Mouse (Mus musculus) bone marrow macrophage, adult 2 months (primary cell): ENCODE data around the gene Atg10. TPM values are rescaled to one million over a fixed set of nuclear protein-coding genes. Genes with fewer than 3 reads are reported as not detected.

Experiments
- H3K27ac ChIP-seq: 2 replicates; pipeline ENCODE4 v1.5.1; 2012; ENCODE audit warnings: low read depth, low read length; ENCODE audit not compliant: insufficient read depth
- H3K4me1 ChIP-seq: 2 replicates; pipeline ENCODE4 v1.6.1; 2012; ENCODE audit warnings: low read length; ENCODE audit not compliant: control insufficient read depth, insufficient read depth
- H3K4me3 ChIP-seq: 2 replicates; pipeline ENCODE4 v1.5.1; 2012; ENCODE audit warnings: mild to moderate bottlenecking, low read length, moderate library complexity; ENCODE audit not compliant: insufficient read depth
- CTCF ChIP-seq: IDR thresholded peaks from 2 replicates; pipeline ENCODE4 v1.5.1; 2012; ENCODE audit warnings: low read depth, mild to moderate bottlenecking, low read length, moderate library complexity
- POLR2A ChIP-seq: IDR thresholded peaks from 2 replicates; pipeline ENCODE4 v1.6.1; 2012; ENCODE audit warnings: mild to moderate bottlenecking, low read depth, low read length, borderline replicate concordance
- polyA plus RNA-seq: library from polyadenylated mRNA; stranded (reverse); fragments of >200 nt; gene quantifications from 2 replicates; pipeline ENCODE4 v1.2.4, GENCODE M21; 2012; ENCODE audit not compliant: missing spikeins, insufficient read depth, insufficient read length

The Atg10 gene
- polyA plus RNA-seq, 1 experiment = 14.0 TPM

DNA sequence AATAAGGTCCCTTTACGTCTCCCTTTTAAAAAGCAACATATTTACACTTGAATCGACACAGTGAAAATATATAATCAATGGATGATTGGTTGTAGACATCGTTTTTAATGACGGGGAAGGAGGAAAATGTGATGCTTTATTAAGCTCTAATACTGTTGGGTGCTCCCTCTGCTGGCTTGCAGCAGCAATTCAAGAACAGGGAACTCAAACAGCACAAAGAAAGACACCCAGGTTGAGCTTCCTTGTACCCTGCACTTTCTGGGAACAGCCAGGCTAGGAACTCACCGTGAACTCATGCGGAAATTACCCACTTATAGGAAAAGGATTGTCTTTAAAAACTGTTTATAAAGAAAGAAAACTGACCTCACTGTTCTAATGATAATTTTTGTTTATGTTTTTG lies 130.6 kb downstream of the Atg10 start:
- Histone ChIP-seq H3K4me3 (no peak overlapping the region), H3K27ac (peak overlapping the region; percentile 86), H3K4me1 (peaks cover 23% of the 10 kb centered on the region)
- TF ChIP-seq CTCF (0 out of 2 replicates have a peak, but pooled peaks have one; percentile 28), POLR2A (no peak)

DNA sequence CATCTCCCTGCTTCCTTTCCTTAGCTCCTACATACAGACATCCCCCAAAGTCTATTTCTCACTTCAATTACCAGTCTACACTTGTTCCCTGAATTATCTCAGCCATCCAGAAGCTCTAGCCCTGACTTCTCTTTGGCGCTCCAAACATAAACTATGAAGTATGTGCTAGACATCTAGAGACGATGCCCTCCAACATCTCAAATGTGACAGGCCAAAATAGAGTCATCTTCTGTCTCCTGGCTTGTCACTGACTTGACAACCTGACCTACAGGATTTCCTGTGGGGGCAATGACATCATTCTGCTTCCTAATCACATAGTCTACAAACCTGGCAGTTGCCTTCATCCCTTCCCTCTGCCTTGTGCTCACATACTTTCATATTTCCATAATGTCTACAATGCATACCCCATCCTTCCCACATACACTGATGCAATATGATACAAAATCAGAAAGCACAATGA lies 132.0 kb downstream of the Atg10 start:
- TF ChIP-seq POLR2A = no peak
- TF ChIP-seq CTCF = no peak
- Histone ChIP-seq H3K27ac (no peak overlapping the region), H3K4me3 (no peak overlapping the region), H3K4me1 (peaks cover 23% of the 10 kb centered on the region)

DNA sequence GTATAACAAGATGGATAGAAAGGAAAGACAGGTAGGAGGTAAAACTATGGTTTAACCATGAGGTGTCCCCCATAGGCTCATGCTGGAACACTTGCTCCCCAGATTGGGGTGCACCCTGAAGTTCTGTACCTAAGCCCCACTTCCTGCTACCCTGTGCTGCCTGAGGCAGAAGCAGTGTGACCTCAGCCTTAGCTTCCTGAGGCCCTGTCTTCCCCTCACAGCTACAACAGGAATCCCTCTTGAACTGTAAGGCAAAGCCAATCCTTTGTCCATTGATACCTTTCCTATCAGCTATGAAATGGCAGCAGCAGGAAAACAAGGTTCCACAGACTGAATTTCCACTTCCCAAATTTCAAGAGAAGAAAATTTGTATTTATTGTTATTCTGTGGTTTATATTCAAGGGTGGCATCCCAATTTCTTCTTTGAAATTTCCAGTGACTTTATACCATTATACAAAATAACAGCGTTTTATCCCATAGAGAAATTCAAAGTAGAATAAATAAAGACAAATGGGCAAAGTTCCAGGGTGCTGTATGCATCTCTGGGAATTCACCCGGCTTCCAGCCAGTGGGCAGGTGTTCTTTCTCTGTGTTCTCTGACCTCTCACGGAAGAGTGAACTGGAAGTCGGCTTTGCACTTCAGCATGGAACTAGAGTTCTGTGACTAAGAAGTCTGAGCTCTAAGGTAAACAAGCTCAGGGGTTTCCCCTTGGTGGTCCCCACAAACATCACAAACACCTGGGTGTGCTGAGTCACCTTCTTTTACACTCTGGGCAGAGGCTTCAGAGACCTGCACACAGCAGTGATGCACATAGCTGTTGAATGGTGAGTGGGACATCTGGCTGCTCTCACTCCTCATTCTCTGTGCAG lies 132.7 kb downstream of the Atg10 start:
- Histone ChIP-seq H3K4me1 (peaks cover 23% of the 10 kb centered on the region), H3K27ac (no peak overlapping the region), H3K4me3 (no peak overlapping the region)
- TF ChIP-seq POLR2A = no peak
- TF ChIP-seq CTCF = no peak

DNA sequence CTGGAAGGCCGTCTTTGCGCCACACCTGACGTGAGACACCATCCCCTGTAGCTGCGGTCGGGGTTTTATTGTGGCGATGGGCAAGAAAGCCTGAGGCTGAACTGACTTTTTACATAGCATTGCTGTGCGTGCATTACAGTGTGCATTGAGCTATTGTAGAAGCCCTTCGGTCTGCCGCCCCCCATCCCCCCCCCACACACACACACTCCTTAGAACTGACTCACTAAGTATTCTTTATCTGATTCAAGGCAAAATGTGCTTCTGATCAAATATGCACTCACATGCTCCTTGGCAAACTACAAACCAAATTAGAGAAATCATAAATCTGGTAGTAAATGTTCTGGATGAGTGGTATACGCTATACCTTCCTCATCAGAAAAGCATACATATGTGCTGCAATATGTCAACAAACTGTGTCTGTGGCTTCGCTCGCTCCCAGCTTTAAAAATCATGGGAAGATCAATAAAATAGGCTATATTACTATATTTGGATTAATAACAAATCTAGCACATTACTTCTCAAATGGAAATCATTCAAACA lies 137.3 kb downstream of the Atg10 start:
- Histone ChIP-seq H3K27ac (no peak overlapping the region), H3K4me1 (peaks cover 7% of the 10 kb centered on the region), H3K4me3 (no peak overlapping the region)
- TF ChIP-seq POLR2A (no peak), CTCF (no peak)

DNA sequence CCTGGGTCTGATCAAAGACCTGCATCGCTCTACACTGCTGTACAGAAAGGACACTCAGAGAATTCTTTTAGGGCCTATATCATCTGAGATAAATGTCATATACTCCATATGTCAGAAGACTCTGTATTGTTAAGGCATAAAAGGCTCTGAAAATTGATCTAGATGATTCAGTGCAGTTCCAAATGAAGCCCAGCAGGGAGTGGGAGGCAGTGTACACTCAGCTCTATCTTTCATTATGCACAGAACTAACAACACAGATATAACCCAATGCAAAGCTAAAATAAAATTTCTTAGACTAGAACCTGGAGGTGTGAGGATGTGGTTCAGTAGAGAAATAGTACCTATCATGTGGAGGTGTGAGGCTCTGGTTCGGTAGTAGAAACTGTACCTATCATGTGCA lies 151.4 kb downstream of the Atg10 start:
- no peak overlapping the region for H3K27ac ChIP-seq
- TF ChIP-seq CTCF (no peak), POLR2A (no peak)
- no peak overlapping the region for H3K4me3 ChIP-seq
- H3K4me1 ChIP-seq = no peaks in the 10 kb centered on the region

DNA sequence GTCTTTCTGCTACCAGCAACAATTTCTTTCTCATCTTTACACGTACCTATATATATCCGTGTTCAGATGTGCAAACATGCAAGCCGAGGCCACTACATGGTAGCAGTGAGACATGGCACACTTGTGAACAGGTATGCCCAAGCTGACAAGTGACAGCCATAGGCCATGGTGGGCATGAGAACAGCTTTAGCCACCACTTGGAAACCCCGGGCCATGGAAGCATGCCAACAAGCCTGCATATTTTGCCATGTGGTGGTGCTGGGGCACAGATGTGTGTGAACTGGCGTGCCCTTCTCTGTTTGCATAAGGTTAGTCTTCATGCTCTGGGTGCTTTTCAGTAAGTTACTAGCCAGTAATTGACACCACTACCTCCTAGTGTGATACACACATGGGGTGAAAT lies 162.9 kb downstream of the Atg10 start:
- TF ChIP-seq POLR2A (no peak), CTCF (no peak)
- no peaks in the 10 kb centered on the region for H3K4me1 ChIP-seq
- no peak overlapping the region for H3K4me3 ChIP-seq
- no peak overlapping the region for H3K27ac ChIP-seq

DNA sequence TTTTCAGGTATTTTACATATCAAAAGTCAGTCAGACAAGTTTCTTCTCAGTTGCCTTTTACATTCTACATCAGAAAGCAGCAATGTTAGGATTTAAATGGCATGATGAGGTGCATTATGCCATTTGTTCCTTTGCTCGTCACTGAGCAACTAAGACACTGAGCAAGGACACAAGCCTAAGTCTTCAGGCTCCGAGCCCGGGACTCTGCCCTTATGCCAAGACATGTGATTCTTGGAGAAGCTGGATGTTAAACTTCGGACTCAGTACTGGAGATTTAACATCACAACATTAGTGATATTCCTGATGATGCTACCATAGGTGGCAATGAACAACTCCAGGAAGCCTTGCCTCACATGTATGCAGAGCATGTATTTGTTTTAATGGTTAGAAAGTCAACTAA lies 175.6 kb downstream of the Atg10 start:
- TF ChIP-seq CTCF (no peak), POLR2A (no peak)
- no peaks in the 10 kb centered on the region for H3K4me1 ChIP-seq
- no peak overlapping the region for H3K4me3 ChIP-seq
- H3K27ac ChIP-seq = no peak overlapping the region

DNA sequence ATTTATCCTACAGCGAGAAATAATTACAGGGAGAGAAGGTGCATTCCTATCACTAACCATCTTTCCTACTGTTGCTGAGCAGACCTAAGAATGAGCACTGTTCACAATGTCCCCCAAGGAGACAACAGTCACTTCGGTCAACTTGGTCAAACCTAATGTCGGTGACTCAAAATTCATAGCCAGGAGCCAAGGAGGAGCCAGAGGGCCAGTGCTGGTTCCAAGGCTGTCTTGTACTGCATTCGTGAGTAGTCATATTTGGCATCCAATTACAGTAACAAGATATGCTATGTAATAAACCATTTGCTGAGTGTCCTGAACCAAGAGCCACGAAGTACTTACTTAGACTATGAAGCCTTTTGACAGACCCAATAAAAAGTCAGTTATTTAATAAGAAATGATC lies 176.9 kb downstream of the Atg10 start:
- no peak overlapping the region for H3K4me3 ChIP-seq
- no peak for TF ChIP-seq POLR2A
- no peak for TF ChIP-seq CTCF
- H3K27ac ChIP-seq = no peak overlapping the region

DNA sequence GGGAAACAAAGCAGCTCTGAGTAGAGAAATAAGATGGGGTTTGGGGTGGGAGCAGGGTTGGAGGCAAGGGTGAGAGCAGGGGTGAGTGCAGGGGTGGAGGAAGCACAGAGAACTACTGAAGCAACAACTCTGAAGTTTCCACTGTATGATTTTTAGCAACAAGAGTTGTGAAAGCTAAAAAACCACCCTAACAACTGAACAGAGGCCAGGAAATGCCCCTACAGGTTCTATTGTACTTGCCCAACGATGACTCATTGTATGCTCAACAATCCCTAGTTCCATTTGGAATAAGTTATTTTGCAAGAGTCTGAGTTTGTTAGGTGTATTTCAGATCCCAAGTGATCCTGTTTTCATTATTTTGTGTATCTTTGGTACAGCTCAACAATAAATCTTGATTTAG lies 182.5 kb downstream of the Atg10 start:
- Histone ChIP-seq H3K4me3 (no peak overlapping the region), H3K4me1 (peaks cover 11% of the 10 kb centered on the region), H3K27ac (no peak overlapping the region)
- no peak for TF ChIP-seq POLR2A

More for the DNA sequence above, 176.9 kb downstream of the Atg10 start:
- H3K4me1 ChIP-seq = no peaks in the 10 kb centered on the region

DNA sequence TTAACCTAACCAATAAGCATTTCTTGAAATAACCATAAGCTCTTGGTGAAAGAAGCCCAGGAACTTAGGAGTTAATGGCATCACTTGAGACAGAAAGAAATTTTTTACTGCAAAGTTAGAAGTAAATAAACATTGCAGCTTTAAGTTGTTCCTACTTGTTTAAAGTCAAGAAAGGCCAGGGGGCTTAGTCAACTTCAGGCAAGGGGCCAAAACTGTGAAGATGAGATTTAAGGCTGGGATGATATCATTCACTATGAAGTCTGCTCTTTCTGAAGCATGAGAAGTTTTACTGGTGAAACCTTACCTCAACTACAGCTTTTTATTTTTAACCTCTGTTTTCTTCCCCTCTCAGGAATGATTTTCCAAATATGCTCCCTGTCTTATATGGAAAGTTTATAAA lies 183.3 kb downstream of the Atg10 start:
- TF ChIP-seq POLR2A = no peak
- no peak for TF ChIP-seq CTCF
- Histone ChIP-seq H3K4me1 (peaks cover 12% of the 10 kb centered on the region), H3K27ac (no peak overlapping the region), H3K4me3 (no peak overlapping the region)
